Mouse (Mus musculus) olfactory bulb, adult 2 months (tissue): ENCODE results near the gene Smad9.

ENCODE experiments used
- CTCF ChIP-seq: fragments of 200-500 bp; IDR thresholded peaks from 2 replicates; pipeline ENCODE4 v1.5.1; 2012; ENCODE audit warnings: low read depth, mild to moderate bottlenecking, low read length, moderate library complexity; ENCODE audit not compliant: insufficient read depth
- POLR2A ChIP-seq: fragments of 200-500 bp; IDR thresholded peaks from 2 replicates; pipeline ENCODE4 v1.6.1; 2012; ENCODE audit warnings: mild to moderate bottlenecking, low read depth, low read length, moderate library complexity; ENCODE audit not compliant: insufficient read depth

GRCm38 (mm10) chr3:54714253-54714652 lies 41.1 kb upstream of the Smad9 start, which contains the start of gene Gm21958:
- TF ChIP-seq POLR2A (no peak), CTCF (no peak)
